Mouse (Mus musculus): ENCODE results near the gene Cers6.

The Cers6 gene

DNA sequence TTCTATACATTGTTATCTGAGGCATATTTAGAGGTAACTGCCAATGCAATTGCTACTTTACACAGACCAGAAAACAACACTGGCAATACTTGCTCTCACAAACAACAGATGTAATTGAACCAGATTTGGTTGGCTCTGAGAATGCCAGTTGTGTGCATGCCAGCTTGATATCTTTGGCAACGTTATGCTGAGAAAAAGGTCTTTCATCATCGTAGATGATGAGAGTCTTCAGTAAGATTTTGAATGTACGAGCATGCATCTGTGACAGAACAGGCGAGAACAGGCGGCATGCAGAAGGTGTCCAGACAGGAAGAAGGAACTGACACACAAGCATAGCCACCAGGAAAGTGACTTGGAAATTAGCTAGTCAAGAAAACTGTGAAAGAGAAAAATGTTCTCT is 110.6 kb downstream of the Cers6 start:
- no peak for DNase-seq

GRCm38 (mm10) chr2:68973753-68974152 is 112.5 kb downstream of the Cers6 start:
- DNase-seq: no peak

DNA sequence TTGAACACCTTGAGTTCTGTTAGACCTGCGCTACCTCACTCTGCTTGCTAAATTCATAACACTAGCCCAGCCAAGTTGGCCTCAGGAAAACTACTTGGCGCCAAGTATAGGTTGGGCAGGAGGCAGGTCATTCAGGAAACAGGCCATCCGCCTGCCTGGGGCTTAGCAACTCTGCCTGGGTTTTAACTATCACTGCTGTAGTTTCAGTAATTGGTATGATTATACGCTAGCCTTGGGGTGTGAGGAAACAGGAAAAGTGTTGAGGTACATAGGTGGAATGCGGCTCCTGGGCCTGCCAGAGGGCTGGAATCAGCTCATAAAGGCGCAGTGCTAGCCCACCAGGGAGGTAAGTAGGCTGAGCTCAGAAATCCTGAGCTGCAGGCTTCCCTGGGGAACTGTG is 114.0 kb downstream of the Cers6 start:
- DNase-seq: no peak

GRCm38 (mm10) chr2:68975780-68976179 is 114.5 kb downstream of the Cers6 start:
- no peak for DNase-seq

GRCm38 (mm10) chr2:68978244-68978643 is 117.0 kb downstream of the Cers6 start:
- DNase-seq: no peak

- no peak for DNase-seq
Observed at GRCm38 (mm10) chr2:68978660-68979604, 117.7 kb downstream of the Cers6 start.

GRCm38 (mm10) chr2:68981302-68981701 is 120.1 kb downstream of the Cers6 start:
- DNase-seq: no peak

DNA sequence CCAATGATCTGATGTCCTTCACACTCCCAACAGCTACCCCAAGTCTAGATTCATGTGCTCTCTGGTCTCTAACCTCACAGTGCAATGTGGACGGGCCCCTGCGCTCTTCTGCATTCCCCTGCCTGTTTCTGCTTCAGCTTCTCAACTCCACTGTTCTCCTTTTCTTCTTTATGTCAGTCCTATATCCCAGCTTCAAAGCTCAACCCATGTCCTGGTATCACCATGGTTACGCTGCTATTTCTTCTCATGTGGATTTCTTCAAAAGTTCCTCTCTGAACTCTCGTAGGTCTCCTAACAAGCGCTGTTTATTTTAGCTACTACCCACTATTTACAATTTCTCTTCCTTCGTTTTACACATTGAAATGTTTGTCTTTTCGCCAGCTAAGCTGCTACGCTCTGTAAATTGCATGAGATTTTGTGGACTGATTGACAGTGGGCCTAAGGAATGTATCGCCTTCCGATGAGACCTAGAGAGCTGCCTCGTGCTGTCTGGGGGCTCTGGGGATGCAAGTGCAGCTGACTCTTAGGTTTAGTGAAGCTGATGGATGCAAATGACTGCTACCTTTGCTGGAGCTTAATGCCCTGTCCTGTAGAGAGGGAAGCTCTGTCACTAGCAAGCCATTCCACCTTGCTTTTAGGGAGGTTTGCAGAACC is 120.6 kb downstream of the Cers6 start:
- no peak for DNase-seq

DNA sequence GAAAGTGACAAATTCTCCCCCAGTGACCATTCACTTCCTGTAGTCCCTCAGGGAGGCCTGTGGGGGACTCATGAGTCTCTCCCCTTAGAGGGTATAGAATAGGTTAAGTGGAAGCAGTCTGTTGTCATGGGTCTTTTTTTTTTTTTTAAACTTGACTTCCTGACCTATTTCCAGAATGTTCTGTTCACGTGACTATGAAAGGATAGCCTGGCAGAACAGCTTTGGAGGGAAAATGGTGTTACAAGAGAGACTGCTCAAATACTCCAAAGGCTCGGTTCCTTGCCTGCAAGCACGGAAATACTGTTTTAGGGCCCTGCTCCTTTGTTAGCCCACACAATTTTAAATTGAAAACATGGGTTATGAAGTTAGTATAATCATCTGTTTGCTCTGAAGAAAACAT is 121.7 kb downstream of the Cers6 start:
- no peak for DNase-seq

DNA sequence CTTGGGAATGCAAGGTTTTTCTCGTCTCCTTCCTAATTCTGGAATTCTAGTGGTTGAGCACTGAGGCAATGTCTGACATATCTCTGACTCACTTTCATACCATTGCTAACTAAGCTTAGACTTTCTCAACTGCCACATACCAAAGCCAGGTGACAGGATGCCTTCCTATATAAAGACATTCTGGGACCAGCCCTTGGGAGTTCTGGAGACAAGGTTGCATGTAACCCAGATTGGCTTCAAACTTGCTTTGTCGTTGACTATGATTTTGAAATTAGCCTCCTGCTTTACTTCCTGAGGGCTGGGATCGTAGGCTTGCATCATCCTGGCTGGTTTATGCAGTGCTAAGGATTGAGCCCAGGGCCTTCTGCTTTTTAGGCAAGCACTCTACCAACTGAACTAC is 122.2 kb downstream of the Cers6 start:
- no peak for DNase-seq

DNA sequence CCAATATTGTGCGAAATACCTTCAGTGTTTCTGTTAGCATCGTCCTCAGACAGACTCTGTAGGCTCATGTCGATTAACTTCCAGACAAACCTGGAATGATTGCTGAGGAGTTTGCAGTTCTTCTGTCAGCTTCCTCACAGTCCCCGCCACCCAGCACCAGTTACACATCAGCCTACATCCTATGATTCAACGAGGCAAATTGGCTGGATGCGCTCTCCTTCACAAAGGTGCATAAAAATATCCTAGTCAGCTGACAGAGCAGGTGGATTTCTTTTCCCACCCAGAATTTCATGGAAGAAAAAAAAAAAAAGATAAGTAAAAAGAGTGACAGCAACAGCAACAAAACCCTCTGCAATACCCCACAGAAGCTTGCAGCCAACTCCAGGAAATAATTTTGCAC is 127.9 kb downstream of the Cers6 start:
- no peak for DNase-seq

DNA sequence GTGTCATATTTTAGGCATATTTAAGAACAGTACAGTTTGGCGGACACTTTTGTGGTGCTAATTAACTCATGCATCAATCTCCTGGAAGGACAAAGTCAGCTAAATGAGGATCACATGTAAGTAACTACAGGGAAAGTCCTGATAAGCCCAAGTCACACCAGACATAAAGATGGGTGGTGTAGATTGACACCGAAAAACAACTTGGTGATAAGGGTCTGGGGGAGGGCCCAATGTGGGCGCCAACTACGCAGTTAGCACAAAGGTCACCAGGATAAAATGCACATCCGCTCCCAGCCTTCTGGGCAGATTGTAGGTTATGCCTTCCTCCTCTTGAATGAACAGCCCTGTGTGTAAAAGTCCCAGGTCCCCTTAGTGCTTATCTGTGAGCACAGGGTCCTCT is 131.4 kb downstream of the Cers6 start:
- DNase-seq: no peak

DNA sequence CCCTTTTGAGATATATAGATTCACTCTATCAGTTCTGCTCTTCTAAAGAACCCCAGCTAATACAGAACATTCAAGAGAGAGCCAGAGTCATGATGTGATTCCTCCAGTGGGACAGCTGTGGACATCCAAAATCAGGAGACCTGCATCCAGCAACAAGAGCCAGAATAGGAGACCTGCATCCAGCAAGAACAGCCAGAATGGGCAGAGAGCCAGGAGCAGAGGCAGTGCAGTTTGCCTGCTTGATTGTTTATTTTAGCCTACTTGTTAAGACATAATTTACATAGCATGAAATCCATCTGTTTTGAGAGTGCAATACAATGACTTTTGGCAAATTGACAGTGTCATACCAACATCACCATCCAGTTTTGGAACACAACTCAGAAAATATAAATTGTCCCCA is 133.2 kb downstream of the Cers6 start:
- no peak for DNase-seq

DNA sequence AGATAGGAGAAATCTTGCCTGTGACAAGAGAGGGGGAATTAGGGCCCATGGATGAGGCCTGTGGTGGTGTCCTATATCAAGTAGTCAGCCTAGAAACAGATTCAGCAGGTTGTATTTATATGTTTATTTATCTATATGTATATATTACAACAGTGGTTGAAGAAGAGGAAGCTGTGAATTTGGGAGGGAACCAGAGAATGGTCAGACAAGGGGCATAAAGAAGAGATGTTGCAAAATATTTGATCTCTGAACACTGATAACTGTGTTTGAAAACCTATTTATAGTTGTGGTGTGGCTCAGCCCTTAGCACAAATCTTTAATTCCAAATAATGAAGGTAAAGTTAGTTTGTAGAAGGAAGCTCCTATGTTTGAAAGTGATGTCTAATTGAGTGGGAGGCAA is 134.5 kb downstream of the Cers6 start:
- DNase-seq: no peak

- DNase-seq: no peak
Observed at GRCm38 (mm10) chr2:68996268-68996667, 135.0 kb downstream of the Cers6 start.

- DNase-seq: no peak
Observed at GRCm38 (mm10) chr2:69004001-69004400, 142.8 kb downstream of the Cers6 start.

DNA sequence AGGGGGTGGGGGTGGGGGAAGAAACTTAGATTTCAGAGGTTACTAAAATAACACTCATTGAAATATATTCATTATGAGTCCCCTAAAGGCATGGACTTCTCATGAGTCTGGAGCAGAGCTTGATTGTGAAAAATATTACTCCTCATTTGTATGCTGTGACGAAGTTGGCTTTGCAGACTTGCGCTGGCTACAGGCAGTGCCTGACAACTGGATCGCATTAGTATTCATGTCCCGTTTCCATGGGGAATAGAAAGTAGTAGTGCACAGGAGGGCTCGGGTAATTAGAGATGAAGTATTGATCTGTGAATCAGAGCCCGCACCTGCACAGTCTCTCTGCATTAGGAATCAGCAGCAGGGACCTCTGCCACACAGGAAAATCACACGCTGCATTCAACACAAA is 150.2 kb downstream of the Cers6 start:
- DNase-seq: peak; percentile 54

DNA sequence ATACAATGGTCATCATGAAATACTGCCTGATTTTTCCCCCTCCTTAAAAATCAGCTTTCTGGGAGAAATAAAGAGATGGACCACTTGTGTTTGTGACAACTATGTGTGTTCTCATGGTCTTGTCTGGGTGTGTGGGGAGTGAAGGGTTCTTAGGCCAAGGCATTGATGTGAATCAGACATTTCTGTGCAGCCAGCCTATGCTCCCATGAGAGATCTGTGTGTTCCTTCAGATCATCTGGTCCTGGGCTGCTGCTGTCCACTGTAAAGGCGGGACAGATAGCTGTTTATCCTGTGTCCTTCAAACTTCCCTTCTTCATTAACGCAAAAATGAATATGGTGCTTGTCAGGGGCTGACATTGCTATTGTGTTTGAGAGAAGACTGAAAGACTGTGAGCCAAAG is 150.6 kb downstream of the Cers6 start:
- no peak for DNase-seq

DNA sequence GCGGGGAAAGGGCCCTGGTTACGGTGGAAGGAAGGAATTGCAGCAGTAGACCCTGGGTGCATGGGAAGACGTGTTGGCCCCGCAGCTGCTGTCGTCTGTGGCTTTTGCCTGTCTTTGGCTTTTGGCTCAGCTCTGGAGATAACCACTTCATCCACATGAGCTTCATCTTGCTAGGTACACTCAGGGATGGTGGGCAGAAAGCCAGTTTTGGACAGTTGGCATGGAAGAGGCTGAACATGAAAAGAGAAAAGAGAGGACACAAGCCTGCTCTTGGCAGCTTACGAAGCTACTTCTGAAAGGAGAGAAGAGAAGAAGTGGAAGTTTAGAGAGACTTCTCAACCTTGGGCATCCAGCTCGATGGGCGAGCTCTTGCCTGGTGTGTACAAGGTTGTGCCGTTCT is 153.0 kb downstream of the Cers6 start:
- no peak for DNase-seq

DNA sequence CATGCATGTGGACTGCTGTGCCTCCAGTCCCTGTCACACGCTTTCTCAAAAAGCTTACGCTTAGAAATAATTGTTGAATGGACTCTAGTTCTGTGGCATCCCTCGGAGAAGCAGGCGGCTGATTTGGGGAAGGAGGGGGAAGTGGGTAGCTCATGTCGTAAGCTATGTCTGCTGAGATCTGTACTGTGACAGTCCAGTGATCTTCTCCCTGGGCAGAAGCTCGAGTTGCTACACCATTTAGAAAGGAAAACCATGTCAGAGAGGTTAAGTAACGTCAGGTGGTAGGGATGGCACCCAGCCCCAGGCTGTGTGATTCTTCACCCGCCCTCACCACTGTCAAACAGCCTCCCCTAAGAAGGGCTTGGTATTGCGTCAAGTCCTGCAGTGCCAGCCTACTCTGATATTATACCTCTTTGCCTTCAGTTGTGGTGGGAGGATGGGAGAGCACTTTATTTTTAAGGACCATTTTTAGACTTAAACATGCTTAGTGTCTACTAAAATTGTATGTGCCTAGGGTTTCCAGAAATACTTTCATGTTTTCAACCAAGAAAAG is 154.0 kb downstream of the Cers6 start:
- no peak for DNase-seq

- DNase-seq: no peak
Observed at GRCm38 (mm10) chr2:69015822-69016221, 154.6 kb downstream of the Cers6 start.

GRCm38 (mm10) chr2:69019026-69019565 is 157.9 kb downstream of the Cers6 start:
- DNase-seq: no peak

- no peak for DNase-seq
Observed at GRCm38 (mm10) chr2:69019821-69020489, 158.7 kb downstream of the Cers6 start.

All from embryo, embryonic 11 days (tissue).